Mouse (Mus musculus) midbrain, postnatal 0 days (tissue): Measurements from ENCODE around the gene Lce1a1. TPM values are rescaled to one million over a fixed set of nuclear protein-coding genes. Genes with fewer than 3 reads are reported as not detected.
"Not testable (repeated sequence)": the region's sequence is repeated elsewhere in the genome, so short reads cannot be mapped to it uniquely, and the experiment has no call there.

ENCODE experiments used
- ATAC-seq: fragments of 200-750 bp; cut with Nextera tagmentation; 2 replicates; pipeline ENCODE4 v1.8.0; 2017; ENCODE audit warnings: moderate number of reproducible peaks, mild to moderate bottlenecking, moderate TSS enrichment, moderate library complexity; ENCODE audit not compliant: low FRiP score
- DNase-seq: peaks from one replicate; pipeline ENCODE4 v3.0.0-alpha.2; 2015; ENCODE audit warnings: low spot score
- H3K27ac ChIP-seq: fragments of 300-500 bp; sonication (generic); 2 replicates; pipeline ENCODE4 v1.5.1; 2014; ENCODE audit warnings: low read depth, mild to moderate bottlenecking, low read length, mixed read lengths
- H3K27me3 ChIP-seq: fragments of 300-500 bp; sonication (generic); 2 replicates; pipeline ENCODE4 v1.6.1; 2014; ENCODE audit warnings: low read length, control low read depth, mixed read lengths; ENCODE audit not compliant: insufficient read depth
- H3K36me3 ChIP-seq: fragments of 300-500 bp; sonication (generic); 2 replicates; pipeline ENCODE4 v1.6.1; 2014; ENCODE audit warnings: low read length, control low read depth, mixed read lengths; ENCODE audit not compliant: insufficient read depth
- H3K4me1 ChIP-seq: fragments of 300-500 bp; sonication (generic); 2 replicates; pipeline ENCODE4 v1.6.1; 2014; ENCODE audit warnings: mild to moderate bottlenecking, control low read depth, antibody characterized with exemption, low read length, mixed read lengths; ENCODE audit not compliant: insufficient read depth
- H3K4me2 ChIP-seq: fragments of 300-500 bp; sonication (generic); 2 replicates; pipeline ENCODE4 v1.6.1; 2014; ENCODE audit warnings: low read depth, mild to moderate bottlenecking, low read length, mixed read lengths; ENCODE audit not compliant: poor library complexity, severe bottlenecking
- H3K4me3 ChIP-seq: fragments of 300-500 bp; sonication (generic); 2 replicates; pipeline ENCODE4 v1.5.1; 2014; ENCODE audit warnings: low read depth, mild to moderate bottlenecking, low read length, moderate library complexity
- H3K9ac ChIP-seq: fragments of 300-500 bp; sonication (generic); replicated peaks from 2 replicates; pipeline ENCODE4 v1.6.1; 2014; ENCODE audit warnings: mild to moderate bottlenecking, low read length, moderate library complexity, mixed read lengths; ENCODE audit not compliant: poor library complexity, severe bottlenecking
- H3K9me3 ChIP-seq: fragments of 300-500 bp; sonication (generic); 2 replicates; pipeline ENCODE4 v1.6.1; 2016; ENCODE audit warnings: low read length, control low read depth
- CTCF ChIP-seq: IDR thresholded peaks from 2 replicates; pipeline ENCODE4 v1.5.1; 2016; ENCODE audit warnings: antibody characterized with exemption, mild to moderate bottlenecking
- WGBS: fragments of 180-500 bp; shearing (Covaris S2); extraction: QIAGEN DNeasy Blood & Tissue Kit; methylation state at CpG from one replicate; pipeline ENCODE4 v1.1.7; 2014; 5-methylcytosine and 5-hydroxymethylcytosine counted together
- polyA plus RNA-seq: library from polyadenylated mRNA; unstranded; fragments of >200 nt; fragmentation: Nextera tagmentation; extraction: Ambion mirVana; gene quantifications from 2 replicates; pipeline ENCODE4 v1.2.1, GENCODE M21; 2015
- total RNA-seq: library from RNA; depleted of rRNA; stranded (reverse); fragments of >200 nt; gene quantifications from 2 replicates; pipeline ENCODE4 v1.2.3, GENCODE M21; 2014; rRNA removed

Gene Lce1a1
- 0.99 TPM in 1 of 2 replicates, not detected in the other for total RNA-seq
- not detected in 2 replicates for polyA plus RNA-seq

- Histone ChIP-seq H3K27me3 (no peaks in the 10 kb centered on the region), H3K4me3 (no peak within 1 kb of the TSS), H3K9ac (no peak within 1 kb of the TSS), H3K27ac (no peak within 1 kb of the TSS), H3K4me1 (no peaks in the 10 kb centered on the region), H3K4me2 (no peak within 1 kb of the TSS), H3K9me3 (no peaks in the 10 kb centered on the region), H3K36me3 (no peaks in the 10 kb centered on the region)
- DNase-seq (no peak), ATAC-seq (no peak)
- TF ChIP-seq CTCF, result no peak
- WGBS, result 97% methylated on average over 1 of the region's 1 CpGs
These were observed at the start of gene Lce1a1 for GRCm38 (mm10) chr3:92648207-92648606. Gene Lce1a1 (minus strand): TSS chr3:92648307.

GRCm38 (mm10) chr3:92694613-92695012 is 46.5 kb upstream of the Lce1a1 start:
- Histone ChIP-seq H3K36me3 (no peaks in the 10 kb centered on the region), H3K27me3 (no peaks in the 10 kb centered on the region), H3K4me1 (no peaks in the 10 kb centered on the region), H3K27ac (no peak overlapping the region), H3K4me3 (no peak overlapping the region), H3K4me2 (no peak overlapping the region), H3K9ac (no peak overlapping the region), H3K9me3 (no peaks in the 10 kb centered on the region)
- no peak for DNase-seq
- no peak for TF ChIP-seq CTCF
- WGBS, result 7% methylated on average over 1 of the region's 1 CpGs
- no peak for ATAC-seq

DNA sequence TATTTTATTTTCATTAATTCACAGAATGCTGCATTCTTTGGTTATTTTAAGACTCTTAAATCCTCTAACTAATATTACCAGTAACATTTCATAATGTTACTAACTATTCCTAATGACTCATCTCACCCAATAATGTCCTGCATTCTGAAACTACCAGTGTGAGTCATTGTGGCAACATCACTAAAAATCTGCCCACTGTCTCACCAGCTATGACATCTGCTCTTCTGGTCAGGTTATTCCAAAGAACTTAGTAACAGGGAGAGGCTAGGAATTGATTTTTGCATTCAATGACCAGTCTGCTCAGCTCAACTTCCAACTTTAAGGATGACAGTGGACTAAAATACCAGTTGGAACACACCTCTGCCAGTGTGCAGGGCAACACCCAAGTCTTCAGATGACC is 43.6 kb upstream of the Lce1a1 start:
- no peak overlapping the region for H3K4me2 ChIP-seq
- ATAC-seq (no peak), DNase-seq (no peak)
- H3K9me3 ChIP-seq, result no peaks in the 10 kb centered on the region
- H3K27ac ChIP-seq, result no peak overlapping the region
- no peak overlapping the region for H3K4me3 ChIP-seq
- H3K27me3 ChIP-seq, result no peaks in the 10 kb centered on the region
- TF ChIP-seq CTCF, result no peak
- H3K9ac ChIP-seq, result no peak overlapping the region
- H3K4me1 ChIP-seq, result no peaks in the 10 kb centered on the region
- H3K36me3 ChIP-seq, result no peaks in the 10 kb centered on the region

DNA sequence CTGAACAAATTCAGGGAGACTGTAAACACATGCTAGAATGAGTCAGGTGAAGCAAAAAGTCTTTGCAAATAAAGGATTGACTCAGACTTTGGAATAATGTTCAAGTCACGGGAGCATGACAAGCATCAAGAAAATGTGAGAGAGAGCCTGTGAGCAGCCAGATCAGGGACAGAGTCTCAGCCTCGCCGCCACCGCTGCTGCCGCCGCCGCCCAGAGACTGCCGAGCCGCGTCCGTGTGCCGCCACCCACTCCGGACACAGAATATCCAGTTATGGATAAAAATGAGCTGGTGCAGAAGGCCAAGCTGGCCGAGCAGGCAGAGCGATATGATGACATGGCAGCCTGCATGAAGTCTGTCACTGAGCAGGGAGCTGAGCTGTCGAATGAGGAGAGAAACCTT is 41.0 kb upstream of the Lce1a1 start:
- 89% methylated on average over 16 of the region's 16 CpGs for WGBS
- H3K27me3 ChIP-seq, DNase-seq, H3K9ac ChIP-seq, H3K36me3 ChIP-seq, H3K9me3 ChIP-seq, H3K4me3 ChIP-seq, H3K4me2 ChIP-seq, H3K4me1 ChIP-seq, ATAC-seq, H3K27ac ChIP-seq: not testable (repeated sequence)

- no peaks in the 10 kb centered on the region for H3K9me3 ChIP-seq
- no peak within 1 kb of the TSS for H3K4me3 ChIP-seq
- H3K36me3 ChIP-seq, result no peaks in the 10 kb centered on the region
- WGBS, result 84% methylated on average over 2 of the region's 2 CpGs
- DNase-seq (no peak), ATAC-seq (no peak)
- no peaks in the 10 kb centered on the region for H3K27me3 ChIP-seq
- H3K9ac ChIP-seq, result no peak within 1 kb of the TSS
- H3K27ac ChIP-seq, result no peak within 1 kb of the TSS
- no peak for TF ChIP-seq CTCF
- H3K4me2 ChIP-seq, result no peak within 1 kb of the TSS
- H3K4me1 ChIP-seq, result no peaks in the 10 kb centered on the region
These were observed 39.0 kb upstream of the Lce1a1 start, which contains the start of gene Lce1d for GRCm38 (mm10) chr3:92687110-92687509. Gene Lce1d (minus strand): TSS chr3:92687210.

DNA sequence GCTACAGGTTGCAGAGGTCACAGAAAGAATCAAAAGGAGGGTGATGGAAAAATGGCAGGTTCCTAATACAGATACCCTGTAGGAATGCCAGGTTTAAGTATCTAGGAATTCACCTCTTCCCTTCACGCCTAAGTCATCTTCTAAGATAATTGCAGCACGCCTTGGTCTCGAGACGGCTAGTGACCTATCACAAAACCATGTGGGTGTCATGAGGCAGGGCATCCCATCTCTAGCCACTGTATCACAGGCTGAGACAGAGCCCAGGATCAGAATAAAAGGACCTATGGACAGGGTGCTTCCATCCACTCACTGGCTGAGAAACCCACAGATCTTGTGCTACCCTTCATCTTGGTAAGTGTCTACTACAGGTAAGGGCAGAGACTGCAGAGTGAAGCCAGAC is 30.8 kb upstream of the Lce1a1 start, which contains the start of gene Lce1c:
Lce1c (plus strand) TSS at position 301 of the 400 bp plus-strand sequence.
- Histone ChIP-seq H3K27me3 (no peaks in the 10 kb centered on the region), H3K4me3 (no peak within 1 kb of the TSS), H3K36me3 (no peaks in the 10 kb centered on the region), H3K9ac (no peak within 1 kb of the TSS), H3K4me1 (no peaks in the 10 kb centered on the region), H3K9me3 (no peaks in the 10 kb centered on the region), H3K4me2 (no peak within 1 kb of the TSS), H3K27ac (no peak within 1 kb of the TSS)
- 89% methylated on average over 4 of the region's 4 CpGs for WGBS
- no peak for TF ChIP-seq CTCF
- ATAC-seq (no peak), DNase-seq (no peak)
